Mouse (Mus musculus) adipocyte (in vitro differentiated cells): ENCODE results near the gene Saa4.
"Not testable (repeated sequence)": the region's sequence is repeated elsewhere in the genome, so short reads cannot be mapped to it uniquely, and the experiment has no call there.

Experiments used
- DNase-seq: peaks from one replicate; pipeline ENCODE4 v3.0.0-alpha.2; 2016; ENCODE audit warnings: low spot score

Saa4 gene

GRCm38 (mm10) chr7:46732458-46732857 lies at the start of gene Saa4:
TSS of gene Saa4 (minus strand) at chr7:46732603.
- no peak for DNase-seq

GRCm38 (mm10) chr7:46770706-46771105 lies 38.3 kb upstream of the Saa4 start:
- peak; percentile 78 for DNase-seq

- no peak for DNase-seq
Observed at GRCm38 (mm10) chr7:46768451-46768850, 36.0 kb upstream of the Saa4 start.

- peak; percentile 35 for DNase-seq
Observed at GRCm38 (mm10) chr7:46767371-46767770, 35.0 kb upstream of the Saa4 start.

- no peak for DNase-seq
Observed at GRCm38 (mm10) chr7:46764672-46765071, 32.3 kb upstream of the Saa4 start.

- no peak for DNase-seq
Observed at GRCm38 (mm10) chr7:46762601-46763000, 30.2 kb upstream of the Saa4 start.

- no peak for DNase-seq
Observed at GRCm38 (mm10) chr7:46761049-46761795, 28.8 kb upstream of the Saa4 start.

GRCm38 (mm10) chr7:46751490-46751889 lies 19.1 kb upstream of the Saa4 start, which contains the start of gene Saa2:
TSS of gene Saa2 (plus strand) at chr7:46751790.
- no peak for DNase-seq

- peak; percentile 70 for DNase-seq
Observed at GRCm38 (mm10) chr7:46748459-46748858, 16.1 kb upstream of the Saa4 start.

GRCm38 (mm10) chr7:46746381-46746780 lies 14.0 kb upstream of the Saa4 start:
- DNase-seq: peak; percentile 80

GRCm38 (mm10) chr7:46745816-46746215 lies 13.4 kb upstream of the Saa4 start:
- peak; percentile 91 for DNase-seq

GRCm38 (mm10) chr7:46742880-46743279 lies 10.5 kb upstream of the Saa4 start, which contains the start of gene Saa1:
TSS of gene Saa1 (minus strand) at chr7:46742980.
- DNase-seq: not testable (repeated sequence)

GRCm38 (mm10) chr7:46740041-46740440 lies 7.6 kb upstream of the Saa4 start:
- not testable (repeated sequence) for DNase-seq

- DNase-seq: no peak
Observed at GRCm38 (mm10) chr7:46738561-46739460, 6.4 kb upstream of the Saa4 start.

- DNase-seq: no peak
Observed at GRCm38 (mm10) chr7:46734983-46735382, 2.6 kb upstream of the Saa4 start.

GRCm38 (mm10) chr7:46727584-46727983 lies 4.8 kb downstream of the Saa4 start:
- no peak for DNase-seq

GRCm38 (mm10) chr7:46724396-46724795 lies 8.0 kb downstream of the Saa4 start:
- no peak for DNase-seq

- DNase-seq: no peak
Observed at GRCm38 (mm10) chr7:46723849-46724248, 8.6 kb downstream of the Saa4 start.

GRCm38 (mm10) chr7:46723354-46723753 lies 9.0 kb downstream of the Saa4 start:
- DNase-seq: no peak

GRCm38 (mm10) chr7:46720460-46720859 lies 11.9 kb downstream of the Saa4 start:
- no peak for DNase-seq

- DNase-seq: peak; percentile 89
Observed at GRCm38 (mm10) chr7:46719526-46719925, 12.9 kb downstream of the Saa4 start.

GRCm38 (mm10) chr7:46718591-46719270 lies 13.7 kb downstream of the Saa4 start:
- no peak for DNase-seq
